Mouse (Mus musculus) right cerebral cortex, postnatal 25 days (tissue): Measurements from ENCODE around the gene Exoc6b.

Source experiments
- DNase-seq: peaks from one replicate; pipeline ENCODE4 v3.0.0; 2022

Gene Exoc6b

DNA sequence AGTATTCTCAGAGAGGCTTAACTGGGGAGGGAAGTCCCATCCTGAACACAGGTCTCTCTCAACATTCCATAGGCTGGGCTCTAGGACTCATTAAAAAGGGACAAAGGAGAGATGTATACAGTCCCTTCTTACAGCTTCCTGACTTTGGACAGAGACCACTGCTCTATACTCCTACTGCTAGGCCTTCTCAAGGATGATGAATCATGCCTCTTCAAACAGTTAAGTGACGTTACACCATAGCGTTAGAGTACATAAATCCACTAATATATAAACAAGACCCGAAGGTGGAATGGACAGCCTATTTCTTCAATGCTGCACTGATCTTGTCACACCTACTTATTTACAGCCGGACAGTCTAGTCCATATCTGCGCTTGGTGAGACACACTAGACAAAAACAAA, 369.7 kb downstream of the Exoc6b start:
- DNase-seq: no peak

DNA sequence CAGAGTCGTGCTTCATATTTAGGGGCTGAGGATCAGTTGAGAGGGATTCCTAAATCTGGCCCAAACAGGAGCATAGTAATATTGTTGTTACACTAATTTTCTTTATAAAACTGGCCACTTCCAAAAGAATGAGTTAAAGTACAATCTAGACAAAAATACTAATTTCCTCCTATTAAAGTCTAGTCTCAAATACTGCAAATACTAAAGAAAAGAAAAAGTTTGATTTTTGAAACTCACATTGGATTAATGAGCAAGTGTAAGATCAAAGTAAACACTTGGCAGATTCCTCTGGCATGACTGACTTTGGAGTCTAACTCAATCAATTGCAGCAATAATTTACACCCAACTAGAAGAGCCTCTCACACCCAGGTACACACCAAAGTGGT, 371.0 kb downstream of the Exoc6b start:
- DNase-seq: no peak

DNA sequence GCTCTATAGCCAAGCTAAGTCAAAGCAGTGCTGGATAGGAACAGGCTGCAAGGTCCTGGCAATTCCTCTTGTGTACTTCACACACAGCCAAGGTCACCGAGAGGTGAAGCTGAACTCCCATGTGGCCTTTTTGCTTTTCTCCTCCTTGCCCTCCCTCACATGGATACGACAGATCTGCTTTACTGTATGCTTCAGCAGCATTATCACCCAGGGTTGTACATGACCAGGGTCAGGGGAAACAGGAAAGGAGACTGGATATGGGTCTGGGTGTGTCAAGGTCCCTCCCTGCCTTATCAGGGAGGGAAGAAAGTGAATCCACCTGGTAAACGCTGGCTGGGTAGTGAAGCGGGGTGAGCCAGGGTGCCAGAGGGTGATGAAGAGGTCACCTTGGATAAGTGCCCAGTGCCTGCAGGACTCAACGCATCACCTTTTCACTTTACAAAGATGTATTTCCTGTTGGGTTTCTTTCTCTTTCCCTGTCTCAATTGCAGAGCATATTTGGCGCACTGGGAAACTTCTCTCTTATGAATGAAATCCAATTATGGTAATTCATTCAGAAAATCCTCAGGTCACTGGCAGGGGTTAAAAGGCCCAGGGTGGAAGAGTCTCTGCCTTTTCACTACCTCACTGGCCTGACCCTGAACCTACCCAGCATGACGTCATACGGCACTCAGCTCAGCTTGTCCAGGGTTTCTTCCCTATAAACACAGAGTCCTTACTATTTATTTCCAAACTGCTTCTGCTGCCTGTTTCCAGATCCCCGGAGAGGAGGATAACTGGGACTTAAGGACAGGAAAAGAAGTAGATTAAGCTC, 371.6 kb downstream of the Exoc6b start:
- DNase-seq: no peak

DNA sequence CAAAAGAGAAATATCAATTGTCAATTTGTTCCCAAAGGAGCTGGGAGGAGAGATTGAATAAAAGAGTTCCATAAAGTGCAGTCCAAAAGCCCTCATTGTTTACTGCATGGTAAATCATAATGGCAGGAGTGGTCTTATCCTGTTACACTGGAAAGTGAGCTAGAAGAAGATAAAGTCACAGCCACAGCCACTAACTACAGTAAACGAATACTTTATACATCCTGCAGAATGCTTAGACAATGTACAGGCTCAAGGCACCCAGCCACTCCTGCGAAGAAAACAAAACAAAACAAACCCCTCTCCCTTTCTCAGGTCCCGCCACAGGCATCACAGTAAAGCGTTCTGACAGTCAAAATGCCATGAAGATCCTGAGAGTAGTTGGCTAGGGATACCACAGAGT, 375.5 kb downstream of the Exoc6b start:
- no peak for DNase-seq

DNA sequence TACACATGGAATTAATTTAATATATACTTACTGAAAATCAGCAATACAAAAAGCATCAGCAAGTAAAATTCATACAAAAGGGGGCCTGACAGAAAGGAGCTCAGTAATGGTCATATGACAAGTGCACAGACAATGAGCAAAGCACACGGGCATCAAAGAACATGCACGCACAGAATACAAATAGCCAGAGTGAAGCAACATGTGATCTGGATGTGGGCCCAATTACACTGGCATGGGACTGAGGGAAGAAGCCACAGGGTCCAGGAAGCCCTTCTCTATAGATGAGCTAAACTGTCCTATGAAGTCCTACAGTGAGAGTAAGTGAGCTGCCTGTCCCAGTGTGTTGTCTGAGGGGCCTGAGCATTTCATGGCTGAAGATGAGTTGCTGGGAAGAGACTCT, 376.1 kb downstream of the Exoc6b start:
- DNase-seq: no peak

DNA sequence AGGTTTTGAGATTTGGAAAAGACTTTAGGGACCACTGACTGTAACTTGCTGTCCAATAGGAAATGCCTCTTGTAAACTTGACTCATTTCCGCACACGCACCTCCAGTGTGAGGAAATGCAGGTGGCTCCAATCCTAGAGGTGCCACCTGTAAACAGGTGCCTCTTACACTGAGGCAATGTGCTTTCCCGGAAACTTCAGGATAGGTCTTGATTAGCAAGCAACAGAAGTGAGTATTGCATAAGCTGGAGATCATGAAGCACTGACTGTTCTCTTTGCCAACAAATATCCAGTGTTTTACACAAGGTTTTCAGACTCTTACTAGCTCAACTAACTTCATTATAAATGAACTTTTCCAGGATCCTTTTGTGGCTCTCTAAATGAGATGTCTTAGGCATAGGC, 377.4 kb downstream of the Exoc6b start:
- DNase-seq: no peak

DNA sequence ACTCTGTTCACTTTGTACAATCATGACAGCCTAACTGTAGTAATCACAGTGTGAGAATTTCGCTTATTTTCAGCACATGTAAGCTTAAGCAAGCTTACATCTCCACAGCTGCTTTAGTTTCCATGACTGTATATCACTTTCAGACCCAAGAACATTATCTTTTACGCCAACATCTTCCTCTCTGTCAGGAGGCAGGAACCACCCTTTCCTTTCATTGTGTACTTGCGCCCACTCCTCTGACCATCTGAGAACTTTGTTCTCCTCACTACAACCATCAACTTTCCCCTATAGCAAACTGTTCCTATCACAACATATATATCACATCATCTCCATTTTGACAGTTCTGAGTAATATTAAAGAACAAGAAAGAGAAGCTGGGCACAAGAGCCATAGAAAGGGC, 391.5 kb downstream of the Exoc6b start:
- DNase-seq: no peak

DNA sequence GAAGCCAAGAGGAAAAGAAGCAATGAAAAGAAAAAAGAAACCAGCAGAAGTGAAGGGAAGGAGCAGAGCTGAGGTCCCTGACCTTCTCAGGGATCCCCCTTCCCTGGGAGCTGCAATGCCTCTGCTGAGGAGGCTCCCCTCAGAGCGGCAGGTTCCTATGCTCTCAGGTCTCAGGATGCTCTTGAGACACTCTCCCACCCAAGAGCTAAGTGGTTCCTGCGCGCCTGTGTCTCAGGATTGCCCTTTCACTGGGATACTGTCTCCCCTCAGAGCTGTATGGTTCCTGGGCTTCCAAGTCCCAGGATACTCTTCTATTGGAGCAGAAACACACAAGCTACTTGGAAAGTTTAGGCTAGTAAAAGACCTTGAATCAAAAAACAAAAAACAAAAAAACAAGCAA, 394.4 kb downstream of the Exoc6b start:
- no peak for DNase-seq

DNA sequence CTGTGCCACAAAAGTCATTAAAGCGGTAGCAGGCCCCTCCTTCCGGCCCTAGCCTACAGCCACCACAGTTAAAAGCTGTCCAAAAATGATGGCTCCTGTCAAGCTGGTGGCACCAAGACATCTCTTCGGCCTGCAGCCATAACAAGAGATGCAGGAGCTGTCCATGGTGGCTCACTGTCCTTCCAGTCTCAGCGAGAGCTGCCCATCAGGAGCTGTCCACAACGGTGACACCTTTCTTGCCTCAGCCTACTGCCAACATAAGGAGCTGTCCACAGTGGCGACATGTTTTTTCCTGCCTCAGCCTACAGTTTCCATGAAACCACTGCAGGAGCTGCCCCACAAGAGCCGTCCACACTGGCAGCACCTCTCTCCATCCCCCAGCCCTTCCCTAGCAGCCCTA, 395.2 kb downstream of the Exoc6b start:
- DNase-seq: no peak

DNA sequence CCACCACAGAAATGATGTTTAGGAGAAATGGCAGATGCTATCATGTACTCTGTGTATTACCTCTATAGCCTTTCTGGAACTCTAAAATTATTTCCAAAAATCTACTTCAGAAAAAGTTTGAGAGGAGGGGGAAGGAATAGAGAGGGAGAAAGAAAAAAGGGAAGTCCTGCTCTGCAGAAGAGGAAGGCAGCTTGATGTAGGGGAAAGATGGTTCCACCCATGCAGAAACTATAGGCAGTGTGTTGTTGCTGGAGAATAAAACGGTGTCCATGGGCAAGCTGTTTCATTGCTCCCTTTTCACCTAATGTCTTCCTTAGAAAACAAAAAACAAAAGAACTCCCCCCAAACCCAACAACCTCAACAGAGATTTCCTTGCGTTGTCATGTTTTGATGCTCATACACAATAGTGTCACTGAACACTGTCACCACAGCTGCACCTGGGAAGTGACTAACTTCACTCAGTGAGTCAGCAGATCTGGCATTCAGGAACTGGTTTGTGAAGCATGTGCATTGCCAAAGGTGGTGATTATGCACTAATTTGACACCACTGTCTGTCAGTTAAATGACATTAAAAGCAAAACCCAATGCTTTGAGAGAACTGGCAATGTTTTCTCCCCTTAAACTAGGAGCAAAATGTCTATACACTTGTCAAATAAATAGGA, 407.7 kb downstream of the Exoc6b start:
- DNase-seq: no peak

DNA sequence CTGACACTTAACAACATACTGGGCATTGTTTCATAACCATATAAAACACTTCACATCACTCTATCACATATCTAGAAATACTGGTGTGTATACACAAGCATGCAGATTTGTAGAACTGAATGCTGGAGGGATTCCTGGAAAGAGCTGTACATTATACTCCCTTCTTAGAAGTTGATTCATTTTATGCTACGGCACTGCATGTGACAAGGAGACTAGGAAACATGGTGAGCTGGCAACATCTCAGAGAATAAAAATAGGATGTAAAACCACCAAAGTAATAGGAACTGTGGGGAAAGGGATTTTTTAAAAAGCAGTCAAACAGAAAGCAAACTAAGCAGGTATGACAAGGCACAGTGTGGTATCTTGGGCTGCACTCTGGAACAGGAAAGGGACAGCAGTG, 408.3 kb downstream of the Exoc6b start:
- DNase-seq: no peak

DNA sequence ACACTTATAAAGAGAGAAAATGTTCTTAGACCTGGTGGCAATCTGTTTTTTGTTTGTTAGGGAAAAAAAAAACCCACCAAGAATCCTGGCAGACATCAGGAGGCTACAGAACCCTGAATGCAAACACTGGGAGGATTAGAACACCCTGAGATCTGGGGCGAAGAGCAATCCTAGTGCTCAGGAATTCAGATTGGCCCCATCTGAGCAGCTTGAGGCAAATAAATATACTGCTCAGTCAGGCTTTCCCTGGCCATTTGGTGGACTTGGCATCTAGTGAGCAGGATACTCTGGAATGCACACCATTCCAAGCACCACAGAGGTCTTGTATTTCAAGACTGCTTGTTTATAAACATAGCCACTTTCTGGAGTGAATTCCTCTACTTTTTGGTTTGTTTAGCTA, 412.2 kb downstream of the Exoc6b start:
- no peak for DNase-seq

DNA sequence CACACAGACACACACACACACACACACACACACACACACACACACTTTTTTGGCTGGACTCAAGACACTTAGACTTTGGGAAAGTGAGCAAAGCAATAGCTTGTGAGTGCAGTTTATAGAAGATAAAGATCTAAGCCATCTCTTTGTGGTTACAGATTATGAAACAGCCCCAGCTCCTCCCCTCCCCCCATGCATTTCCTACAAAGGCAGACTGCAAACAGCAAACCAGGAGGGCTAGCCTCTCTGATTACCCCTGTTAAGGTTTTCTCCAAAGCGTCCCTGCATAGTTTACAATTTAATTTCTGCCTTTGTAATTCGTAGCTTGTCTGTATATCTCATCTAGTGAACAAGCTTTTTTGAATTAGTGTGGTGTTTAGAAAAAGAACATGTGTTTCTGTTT, 412.6 kb downstream of the Exoc6b start:
- DNase-seq: no peak

DNA sequence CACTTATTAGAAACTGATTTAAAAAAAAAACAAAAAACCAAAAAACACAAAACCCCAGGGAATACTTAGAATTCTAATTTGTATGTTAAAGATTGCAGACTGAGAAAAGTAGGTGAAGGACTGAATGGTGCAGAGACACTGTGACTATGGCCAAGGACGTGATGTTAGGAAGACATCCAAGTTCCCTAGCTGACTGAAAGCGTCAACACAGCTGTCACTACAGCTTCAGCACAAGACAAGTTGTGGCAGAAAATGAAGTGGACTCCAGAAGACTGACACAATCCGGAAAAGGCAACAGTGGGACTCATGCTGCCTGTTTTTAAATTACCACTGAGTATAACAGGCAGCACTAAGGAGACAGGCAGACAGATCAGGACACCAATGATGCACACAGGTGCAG, 417.4 kb downstream of the Exoc6b start:
- no peak for DNase-seq

DNA sequence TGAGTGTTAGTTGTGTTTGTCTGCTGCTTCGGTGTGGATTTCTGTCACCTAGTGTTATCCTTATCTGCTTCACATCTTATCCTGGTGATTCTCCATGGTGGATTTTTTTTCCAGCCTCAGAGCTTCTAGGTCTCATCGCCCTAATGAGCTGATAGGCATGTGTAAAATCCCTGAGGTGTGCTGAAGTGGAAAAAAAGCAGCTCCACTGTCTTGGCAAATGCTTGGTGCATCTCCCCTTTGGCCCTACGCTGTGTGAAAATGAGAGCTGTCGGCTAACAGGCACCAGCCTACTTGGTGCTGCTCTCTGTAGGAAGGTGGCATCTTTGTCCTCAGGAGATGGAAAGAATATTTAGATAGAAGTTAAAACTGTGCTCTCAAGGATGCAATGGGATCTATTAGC, 422.1 kb downstream of the Exoc6b start:
- DNase-seq: no peak

DNA sequence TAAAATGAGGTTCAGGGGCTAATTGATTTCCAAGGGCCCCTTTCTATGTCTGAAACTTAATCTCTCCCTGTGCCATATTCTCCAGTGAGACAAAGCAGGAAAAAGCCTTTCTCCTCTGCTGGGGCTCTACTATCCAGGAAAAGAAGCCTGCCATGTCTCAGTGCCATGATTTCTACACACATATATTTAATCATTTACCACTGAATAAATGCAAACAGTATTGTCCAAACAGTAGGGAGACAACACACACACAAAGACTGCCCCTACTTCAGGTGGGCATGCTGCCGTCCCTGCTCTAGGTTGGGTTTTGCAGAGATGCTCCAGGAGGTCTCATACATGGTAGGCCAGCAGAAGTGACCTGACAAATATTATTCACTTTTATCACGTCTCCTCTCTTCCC, 422.6 kb downstream of the Exoc6b start:
- no peak for DNase-seq

DNA sequence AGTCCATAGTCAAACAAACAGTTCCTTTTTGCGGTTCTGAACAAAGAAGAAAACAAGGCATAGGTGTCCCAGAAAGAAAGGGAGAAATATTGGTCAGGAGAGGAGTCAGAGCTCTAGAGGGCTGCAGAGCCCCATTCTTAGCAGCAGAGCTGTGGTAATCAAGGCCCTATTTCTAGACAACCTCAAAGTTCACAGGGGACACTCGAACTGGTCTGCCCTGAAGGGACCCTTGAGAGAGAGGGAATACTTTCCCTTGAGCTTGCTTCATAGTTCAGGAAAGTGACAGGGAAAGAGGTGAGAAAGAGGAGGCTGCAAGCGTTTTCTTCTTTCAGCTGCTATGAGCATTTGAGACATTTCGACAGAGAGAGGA, 428.3 kb downstream of the Exoc6b start:
- no peak for DNase-seq

DNA sequence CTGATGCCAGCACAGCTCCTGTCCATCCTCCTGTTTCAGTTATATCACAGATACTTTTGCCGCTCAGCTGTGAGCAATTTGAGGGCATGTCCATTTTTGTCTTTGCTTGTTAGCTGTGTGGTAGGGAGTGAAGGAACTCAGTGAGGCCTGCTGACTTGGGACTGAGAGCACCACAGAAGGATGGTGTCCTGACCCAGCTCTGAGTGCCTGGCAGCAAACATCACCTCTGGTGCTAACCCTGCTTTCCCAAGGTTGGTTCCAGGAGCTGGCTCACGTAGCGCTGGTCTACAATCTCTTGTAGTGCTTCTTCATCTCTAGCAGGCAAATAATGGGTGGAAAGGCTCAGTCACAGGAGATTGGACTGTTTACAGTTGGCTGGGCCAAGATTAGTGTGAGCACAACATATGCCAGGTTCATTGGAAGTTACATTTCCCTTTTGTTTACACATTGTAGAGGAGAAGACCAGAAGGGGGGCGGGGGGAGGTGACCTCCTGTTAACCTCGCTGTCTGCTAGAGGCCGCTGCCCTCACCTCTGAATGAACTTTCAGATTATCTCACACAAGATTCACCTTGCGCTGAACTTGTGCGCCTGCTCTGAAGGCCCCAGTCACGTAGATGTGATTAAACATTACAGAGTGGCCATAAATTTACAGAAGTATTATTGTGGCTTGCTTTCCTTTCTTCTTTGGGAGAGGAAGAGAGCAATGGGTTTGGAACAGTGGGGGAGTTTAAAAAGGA, 428.8 kb downstream of the Exoc6b start:
- no peak for DNase-seq

DNA sequence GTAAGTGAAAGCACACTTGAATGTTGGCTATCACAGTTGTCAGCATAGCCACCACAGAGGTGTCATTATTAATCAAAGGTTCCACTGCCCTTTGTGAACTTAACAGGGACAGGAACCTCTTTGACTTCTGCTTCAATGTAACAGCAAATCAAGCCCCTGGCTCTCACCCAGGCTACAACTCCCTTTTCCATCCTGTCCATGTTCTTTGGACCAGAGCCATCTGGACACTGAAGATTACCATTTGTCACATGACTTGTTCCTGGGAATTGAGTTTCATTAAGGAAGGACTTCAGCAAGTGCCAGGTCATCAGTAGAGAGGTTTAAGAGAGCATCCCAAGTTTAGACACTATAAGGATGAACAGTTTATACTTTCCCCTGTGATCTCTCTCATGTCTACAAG, 431.1 kb downstream of the Exoc6b start:
- no peak for DNase-seq

DNA sequence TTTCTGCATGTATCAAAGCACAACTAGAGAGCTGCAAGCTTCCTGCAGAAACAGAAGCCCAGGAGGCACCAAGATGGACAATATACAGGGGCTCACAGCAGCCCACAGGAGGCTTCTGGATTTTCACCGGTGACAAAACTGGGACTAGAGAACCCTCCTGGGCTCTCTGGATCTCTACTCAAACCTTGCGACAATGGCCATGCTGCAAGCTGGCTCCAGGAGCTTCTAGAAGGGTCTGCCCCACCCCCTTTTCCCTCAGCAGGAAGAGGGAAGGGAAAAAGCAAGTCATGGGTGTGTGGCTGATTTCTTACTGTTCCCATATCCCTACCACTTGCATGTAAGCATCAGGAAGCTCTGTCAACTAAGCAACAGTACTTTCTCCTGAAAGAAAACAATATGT, 437.7 kb downstream of the Exoc6b start:
- DNase-seq: no peak

DNA sequence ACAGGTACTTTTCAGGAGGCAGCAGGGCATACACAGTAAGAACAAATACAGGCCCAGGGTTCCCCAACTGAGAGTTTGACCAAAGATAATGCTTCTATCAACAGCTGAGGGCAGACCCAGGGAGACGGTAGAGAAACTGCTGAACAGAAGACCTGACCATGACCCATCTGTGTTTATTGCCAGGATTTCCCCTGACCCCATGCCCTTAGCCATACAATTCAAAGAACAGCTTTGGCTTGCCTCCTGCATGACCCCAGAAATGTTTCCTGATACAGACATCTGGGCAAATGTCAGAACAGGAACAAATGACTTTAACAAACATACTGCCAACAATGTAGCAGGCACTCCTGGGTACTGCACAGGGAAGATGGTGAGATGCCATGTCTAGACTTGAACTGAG, 439.0 kb downstream of the Exoc6b start:
- DNase-seq: no peak

DNA sequence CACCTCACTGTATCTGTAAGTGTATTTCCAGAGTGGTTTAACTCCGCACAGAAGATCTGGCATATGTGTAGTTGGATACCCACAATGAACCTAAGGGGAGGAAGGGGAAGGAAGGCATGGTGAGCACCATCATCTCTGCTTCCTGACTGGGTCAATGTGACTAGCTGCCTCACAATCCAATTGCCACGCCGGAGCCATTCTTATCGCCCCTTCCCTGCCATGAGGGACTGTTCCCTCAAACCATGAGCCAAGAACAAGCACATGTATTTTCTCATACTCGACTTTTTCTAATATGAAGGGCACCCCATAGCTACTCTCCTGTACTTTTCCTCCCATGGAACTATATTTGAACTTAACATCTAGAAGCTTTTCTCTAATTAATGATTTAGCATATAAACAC, 440.5 kb downstream of the Exoc6b start:
- DNase-seq: no peak

DNA sequence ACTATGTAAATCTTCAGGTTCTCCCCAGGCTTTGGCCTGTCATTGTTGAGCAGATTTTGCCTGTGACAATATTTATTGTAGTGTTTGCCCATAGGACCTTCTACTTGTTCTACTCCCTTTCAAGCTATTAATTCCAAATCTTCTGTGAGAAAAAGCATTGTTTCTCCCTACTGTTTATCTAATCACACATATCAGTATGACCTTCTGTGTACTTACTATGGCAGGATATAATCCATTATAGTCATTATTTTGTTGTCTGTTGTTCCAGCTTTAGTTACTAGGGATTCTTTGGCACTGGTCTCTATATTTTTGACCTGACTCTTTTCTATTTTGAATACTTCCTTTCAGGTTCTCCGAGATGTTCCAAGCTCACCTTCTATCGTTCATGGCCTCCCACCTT, 442.9 kb downstream of the Exoc6b start:
- DNase-seq: no peak

DNA sequence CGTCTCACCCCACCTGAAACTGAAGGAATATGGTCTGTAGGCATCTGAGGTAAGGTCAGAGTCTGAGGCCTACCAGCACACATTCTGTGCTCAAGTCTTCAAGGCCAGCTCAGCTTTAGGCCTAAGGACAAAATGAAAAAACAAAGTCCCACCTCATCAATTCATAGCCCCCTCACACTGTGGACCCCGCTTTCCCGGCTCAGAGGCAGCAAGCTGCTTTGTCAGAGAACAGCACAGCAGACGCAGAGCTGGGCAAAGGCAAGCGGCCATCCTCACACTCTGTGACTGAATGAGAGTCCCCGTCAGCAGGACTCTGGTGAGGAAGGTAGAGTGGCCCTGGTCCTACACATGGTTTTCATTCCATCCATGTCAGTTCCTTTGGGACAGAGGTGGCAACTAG, 450.1 kb downstream of the Exoc6b start:
- no peak for DNase-seq
